Mouse (Mus musculus) limb, embryonic 14.5 days (tissue): ENCODE data around the gene Car6. TPM values are rescaled to one million over a fixed set of nuclear protein-coding genes. Genes with fewer than 3 reads are reported as not detected.

Experiments used
- ATAC-seq: fragments of 200-750 bp; cut with Nextera tagmentation; 2 replicates; pipeline ENCODE4 v1.8.0; 2017; ENCODE audit warnings: low read depth, moderate number of reproducible peaks, moderate TSS enrichment; ENCODE audit not compliant: low FRiP score
- DNase-seq: peaks from one replicate; pipeline ENCODE4 v3.0.0-alpha.2; 2015; ENCODE audit warnings: low spot score
- H3K27ac ChIP-seq: fragments of 300-500 bp; sonication (generic); replicated peaks from 2 replicates; pipeline ENCODE4 v1.5.1; 2014; ENCODE audit warnings: low read depth, mild to moderate bottlenecking, low read length, moderate library complexity, mixed read lengths
- H3K27me3 ChIP-seq: fragments of 300-500 bp; sonication (generic); 2 replicates; pipeline ENCODE4 v1.6.1; 2014; ENCODE audit warnings: low read length, mixed read lengths; ENCODE audit not compliant: control insufficient read depth, insufficient read depth
- H3K36me3 ChIP-seq: fragments of 300-500 bp; sonication (generic); 2 replicates; pipeline ENCODE4 v1.6.1; 2014; ENCODE audit warnings: mild to moderate bottlenecking, low read length, moderate library complexity, mixed read lengths; ENCODE audit not compliant: control insufficient read depth, insufficient read depth
- H3K4me1 ChIP-seq: fragments of 300-500 bp; sonication (generic); 2 replicates; pipeline ENCODE4 v1.6.1; 2014; ENCODE audit warnings: antibody characterized with exemption, low read length, mixed read lengths; ENCODE audit not compliant: control insufficient read depth, insufficient read depth
- H3K4me2 ChIP-seq: fragments of 300-500 bp; sonication (generic); replicated peaks from 2 replicates; pipeline ENCODE4 v1.6.1; 2014; ENCODE audit warnings: low read depth, mild to moderate bottlenecking, low read length, moderate library complexity; ENCODE audit not compliant: severe bottlenecking
- H3K4me3 ChIP-seq: fragments of 300-500 bp; sonication (generic); replicated peaks from 2 replicates; pipeline ENCODE4 v1.5.1; 2014; ENCODE audit warnings: low read length
- H3K9ac ChIP-seq: fragments of 300-500 bp; sonication (generic); 2 replicates; pipeline ENCODE4 v1.6.1; 2014; ENCODE audit warnings: mild to moderate bottlenecking, low read depth, low read length, moderate library complexity; ENCODE audit not compliant: severe bottlenecking
- H3K9me3 ChIP-seq: fragments of 300-500 bp; sonication (generic); 2 replicates; pipeline ENCODE4 v1.6.1; 2016; ENCODE audit warnings: low read length; ENCODE audit not compliant: control insufficient read depth
- POLR2A ChIP-seq: fragments of 200-500 bp; IDR thresholded peaks from 2 replicates; pipeline ENCODE4 v1.8.0; 2012; ENCODE audit warnings: inconsistent platforms, mild to moderate bottlenecking, moderate library complexity, borderline replicate concordance; ENCODE audit not compliant: insufficient read depth, insufficient read length; ENCODE audit errors: extremely low read depth
- WGBS: fragments of 180-500 bp; shearing (Covaris S2); extraction: QIAGEN DNeasy Blood & Tissue Kit; methylation state at CpG from one replicate; pipeline ENCODE4 v1.1.7; 2014; 5-methylcytosine and 5-hydroxymethylcytosine counted together
- polyA plus RNA-seq, 2 experiments: library from polyadenylated mRNA; depleted of rRNA in 1 of 2; stranded (reverse) in 1 of 2; unstranded in 1 of 2; fragments of >200 nt; fragmentation: Nextera tagmentation in 1 of 2; extraction: Ambion mirVana in 1 of 2; gene quantifications; 2 replicates each; pipeline versions ENCODE4 v1.2.1 to v1.2.3; 2012 to 2014

Car6 gene
- polyA plus RNA-seq, 2 experiments = 0.26 TPM; not detected in 1

DNA sequence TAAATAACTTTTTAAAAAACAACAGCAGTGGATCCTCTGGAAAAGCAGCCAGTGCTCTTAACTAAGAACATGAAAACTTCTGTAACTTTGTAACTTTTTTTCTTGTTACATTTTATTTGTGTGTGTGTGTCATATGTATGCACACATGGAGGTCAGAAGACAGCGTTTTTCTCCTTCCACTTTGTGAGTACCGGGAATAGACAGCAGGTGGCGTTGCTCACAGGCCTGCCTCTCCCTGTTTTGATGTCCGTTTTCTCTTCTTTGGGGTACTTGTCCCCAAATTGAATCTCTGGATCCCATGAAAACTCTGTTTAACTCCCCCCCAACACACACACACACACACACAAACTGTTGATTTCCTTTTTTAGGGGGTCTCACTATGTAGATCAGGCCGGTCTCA, 12.8 kb upstream of the Car6 start:
- Histone ChIP-seq H3K4me3 (no peak overlapping the region), H3K9ac (no peak overlapping the region), H3K9me3 (no peaks in the 10 kb centered on the region), H3K4me2 (no peak overlapping the region), H3K36me3 (no peaks in the 10 kb centered on the region), H3K27ac (no peak overlapping the region), H3K4me1 (peaks cover 2% of the 10 kb centered on the region; the same call in 1 of the 2 replicates), H3K27me3 (no peaks in the 10 kb centered on the region)
- 33% methylated on average over 5 of the region's 5 CpGs for WGBS
- ATAC-seq (no peak), DNase-seq (no peak)
- no peak for TF ChIP-seq POLR2A

DNA sequence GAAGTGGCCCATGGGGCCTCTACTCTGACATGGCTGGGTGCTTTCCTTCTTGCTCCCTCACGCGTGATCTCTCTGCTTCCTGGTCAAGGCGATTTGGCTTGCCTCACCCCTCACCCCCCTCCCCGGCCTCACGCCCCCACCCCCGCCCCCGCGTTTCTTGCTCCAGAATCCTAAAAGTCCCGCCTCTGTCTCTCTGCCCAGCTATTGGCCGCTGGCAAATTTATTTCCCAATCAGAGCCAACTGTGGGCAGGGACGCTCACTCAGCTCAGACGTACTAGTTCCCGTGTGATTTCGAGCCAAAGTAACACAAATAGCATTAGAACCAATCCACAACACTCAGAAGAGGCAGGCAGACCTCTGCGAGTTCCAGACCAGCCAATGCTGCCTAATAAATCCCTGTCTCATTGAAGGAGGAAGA, 11.4 kb upstream of the Car6 start:
- Histone ChIP-seq H3K27ac (0 out of 2 replicates have a peak overlapping the region, but pooled peaks have one; percentile 14), H3K4me2 (peak overlapping the region; percentile 54), H3K27me3 (no peaks in the 10 kb centered on the region), H3K9me3 (no peaks in the 10 kb centered on the region), H3K36me3 (no peaks in the 10 kb centered on the region), H3K9ac (peak overlapping the region; percentile 25; the same call in 1 of the 2 replicates), H3K4me3 (peak overlapping the region; percentile 31), H3K4me1 (peaks cover 2% of the 10 kb centered on the region; the same call in 1 of the 2 replicates)
- peak; percentile 85 for DNase-seq
- ATAC-seq = peak; percentile 91
- no peak for TF ChIP-seq POLR2A
- WGBS = 1% methylated on average over 15 of the region's 15 CpGs

GRCm38 (mm10) chr4:150211930-150212552, 10.9 kb upstream of the Car6 start:
- no peak for TF ChIP-seq POLR2A
- no peaks in the 10 kb centered on the region for H3K9me3 ChIP-seq
- no peaks in the 10 kb centered on the region for H3K27me3 ChIP-seq
- ATAC-seq = no peak
- peak overlapping the region; percentile 31 for H3K4me3 ChIP-seq
- H3K27ac ChIP-seq = no peak overlapping the region
- H3K4me2 ChIP-seq = peak overlapping the region; percentile 54
- DNase-seq = no peak
- no peaks in the 10 kb centered on the region for H3K36me3 ChIP-seq
- peak overlapping the region; percentile 25; the same call in 1 of the 2 replicates for H3K9ac ChIP-seq
- H3K4me1 ChIP-seq = peaks cover 2% of the 10 kb centered on the region; the same call in 1 of the 2 replicates
- 52% methylated on average over 10 of the region's 10 CpGs for WGBS

- no peak overlapping the region for H3K9ac ChIP-seq
- H3K27ac ChIP-seq = no peak overlapping the region
- 86% methylated on average over 8 of the region's 8 CpGs for WGBS
- peaks cover 2% of the 10 kb centered on the region; the same call in 1 of the 2 replicates for H3K4me1 ChIP-seq
- no peaks in the 10 kb centered on the region for H3K9me3 ChIP-seq
- H3K36me3 ChIP-seq = no peaks in the 10 kb centered on the region
- ATAC-seq = no peak
- no peaks in the 10 kb centered on the region for H3K27me3 ChIP-seq
- no peak overlapping the region for H3K4me3 ChIP-seq
- no peak for TF ChIP-seq POLR2A
- DNase-seq = no peak
- no peak overlapping the region for H3K4me2 ChIP-seq
Observed at GRCm38 (mm10) chr4:150210306-150210705, 9.2 kb upstream of the Car6 start.

DNA sequence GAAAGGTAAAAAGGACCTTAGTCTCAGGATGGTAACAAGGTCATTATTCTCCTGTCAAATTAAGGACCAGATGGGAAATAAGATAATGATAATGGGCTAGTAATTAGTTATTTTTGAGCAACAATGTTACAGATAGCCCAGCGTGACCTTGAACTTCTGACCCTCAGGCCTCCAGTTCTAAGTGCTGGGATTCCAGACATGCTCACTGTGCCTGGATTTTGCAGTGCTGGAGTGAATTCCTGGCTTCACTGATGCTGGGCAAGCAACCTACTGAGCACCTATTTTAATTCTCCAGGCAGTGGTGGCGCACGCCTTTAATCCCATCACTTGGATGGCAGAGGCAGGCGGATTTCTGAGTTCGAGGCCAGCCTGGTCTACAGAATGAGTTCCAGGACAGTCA, 8.6 kb upstream of the Car6 start:
- ATAC-seq (no peak), DNase-seq (no peak)
- H3K36me3 ChIP-seq = no peaks in the 10 kb centered on the region
- H3K9me3 ChIP-seq = no peaks in the 10 kb centered on the region
- peaks cover 2% of the 10 kb centered on the region; the same call in 1 of the 2 replicates for H3K4me1 ChIP-seq
- no peak overlapping the region for H3K4me2 ChIP-seq
- H3K4me3 ChIP-seq = no peak overlapping the region
- 91% methylated on average over 5 of the region's 5 CpGs for WGBS
- TF ChIP-seq POLR2A = no peak
- no peaks in the 10 kb centered on the region for H3K27me3 ChIP-seq
- no peak overlapping the region for H3K27ac ChIP-seq
- no peak overlapping the region for H3K9ac ChIP-seq

DNA sequence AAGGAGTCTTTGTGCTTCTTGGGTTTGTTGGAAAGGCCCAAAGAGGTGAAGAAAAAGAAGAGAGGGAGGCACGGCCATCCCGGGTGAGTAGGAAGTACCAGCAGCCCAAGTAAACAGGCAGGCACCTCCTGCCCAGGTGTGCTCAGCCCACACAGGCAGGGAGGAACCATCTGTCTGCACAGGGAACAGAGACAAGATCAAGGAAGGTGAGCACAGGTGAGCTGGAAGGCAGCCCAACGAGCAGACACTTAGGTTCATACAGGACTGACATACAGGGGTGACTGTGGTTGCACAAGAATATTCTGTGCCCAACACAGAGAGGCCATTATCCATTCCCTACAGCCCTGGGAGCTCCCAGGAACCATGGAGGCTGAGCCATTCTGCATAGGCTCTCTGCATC, 3.7 kb upstream of the Car6 start:
- Histone ChIP-seq H3K4me3 (no peak overlapping the region), H3K4me2 (no peak overlapping the region), H3K9me3 (no peaks in the 10 kb centered on the region), H3K36me3 (no peaks in the 10 kb centered on the region), H3K27ac (no peak overlapping the region), H3K9ac (no peak overlapping the region), H3K27me3 (no peaks in the 10 kb centered on the region), H3K4me1 (no peaks in the 10 kb centered on the region)
- no peak for DNase-seq
- 82% methylated on average over 3 of the region's 3 CpGs for WGBS
- no peak for ATAC-seq
- TF ChIP-seq POLR2A = no peak
